ENCODE assay signal across 8 mouse cellular contexts in genomic region chr5:47985198-47985631, GRCm38 (mm10). TPM values are rescaled to one million over a fixed set of nuclear protein-coding genes. Genes with fewer than 3 reads are reported as not detected.
DNase-seq lines count a peak whose midpoint lies in the region; ATAC-seq lines count a peak whose summit lies in the region.

No protein-coding gene starts in this region.

- intact Hi-C loops in heart, postnatal 25 days (cut with DNase I): no loop called here

- peaks cover 37% of the 10 kb centered on the region for H3K4me1 ChIP-seq in heart, embryonic 13.5 days
- H3K4me1 ChIP-seq in kidney, embryonic 15.5 days: peaks cover 32% of the 10 kb centered on the region

- peaks cover 19% of the 10 kb centered on the region for H3K27me3 ChIP-seq in heart, embryonic 13.5 days (replicated peaks)
- peaks cover 9% of the 10 kb centered on the region; the same call in 1 of the 2 replicates for H3K27me3 ChIP-seq in kidney, embryonic 15.5 days

- no peaks in the 10 kb centered on the region for H3K9me3 ChIP-seq in heart, embryonic 13.5 days
- no peaks in the 10 kb centered on the region for H3K9me3 ChIP-seq in kidney, embryonic 15.5 days (replicated peaks)

- peak overlapping the region; percentile 92 for H3K4me2 ChIP-seq in heart, embryonic 13.5 days
- peak overlapping the region; percentile 71 for H3K4me2 ChIP-seq in kidney, embryonic 15.5 days

- peak; percentile 94 for DNase-seq in heart, adult 11 months
- DNase-seq in heart, postnatal 25 days (ENCODE audit: low spot score): no peak
- peak; percentile 30 for DNase-seq in adrenal gland, postnatal 14 days
- DNase-seq in lung, postnatal 36 days: peak; percentile 34
- DNase-seq in c-Kit-positive CD71-positive TER-119-positive erythroid progenitor cells, embryonic 14.5 days (ENCODE audit: low spot score): no peak
- DNase-seq in T-cell, adult 2 months (ENCODE audit: low spot score): no peak

- H3K9ac ChIP-seq in heart, embryonic 13.5 days: peak overlapping the region; percentile 88
- peak overlapping the region; percentile 71 for H3K9ac ChIP-seq in kidney, embryonic 15.5 days

- ATAC-seq in heart, embryonic 13.5 days (ENCODE audit: extremely low read depth, insufficient number of reproducible peaks, low FRiP score, low TSS enrichment): no peak
- peak; percentile 43 for ATAC-seq in kidney, embryonic 15.5 days (replicated peaks; ENCODE audit: low FRiP score)

- peaks cover 5% of the 10 kb centered on the region; the same call in 1 of the 2 replicates for H3K36me3 ChIP-seq in heart, embryonic 13.5 days
- H3K36me3 ChIP-seq in kidney, embryonic 15.5 days: 0 out of 2 replicates have a peak, but pooled peaks cover 3% of the 10 kb centered on the region

- peak overlapping the region; percentile 38; the same call in 1 of the 2 replicates for H3K27ac ChIP-seq in heart, embryonic 13.5 days (replicated peaks)
- peak overlapping the region; percentile 55 for H3K27ac ChIP-seq in kidney, embryonic 15.5 days

- peak overlapping the region; percentile 81 for H3K4me3 ChIP-seq in heart, embryonic 13.5 days
- H3K4me3 ChIP-seq in kidney, embryonic 15.5 days (replicated peaks): peak overlapping the region; percentile 80

- under 1% methylated on average over 13 of the region's 13 CpGs for WGBS in heart, embryonic 13.5 days
- under 1% methylated on average over 13 of the region's 13 CpGs for WGBS in kidney, embryonic 15.5 days

RNA-seq across cellular contexts. Expression of gene Slit2, which starts 2.3 kb away (rescaled TPM):
- 1 to 10 TPM; 4.3 to 4.7 TPM for total RNA-seq in heart, postnatal 25 days (2021)
- total RNA-seq in adrenal gland, postnatal 14 days (2021): 15.2 and 16.3 TPM in 2 replicates
- 31.6 and 33.7 TPM in 2 replicates for polyA plus RNA-seq in heart, embryonic 13.5 days (2015; fragmentation: Nextera tagmentation; extraction: Ambion mirVana)
- polyA plus RNA-seq in kidney, embryonic 15.5 days (2015; fragmentation: Nextera tagmentation; extraction: Ambion mirVana): 34.8 and 36.3 TPM in 2 replicates

Comparison
In these comparisons a context has a peak if more than half of its experiments do, and no peak if none do; other contexts are left out.
1. DNase-seq: peak in heart, adult 11 months (single experiment), adrenal gland, postnatal 14 days (single experiment) and lung, postnatal 36 days (single experiment); none in heart, postnatal 25 days (single experiment), c-Kit-positive CD71-positive TER-119-positive erythroid progenitor cells, embryonic 14.5 days (single experiment) and T-cell, adult 2 months (single experiment).